Mouse (Mus musculus) intestine, embryonic 16.5 days (tissue): ENCODE results near the gene Dok3. TPM values are rescaled to one million over a fixed set of nuclear protein-coding genes. Genes with fewer than 3 reads are reported as not detected.

Source experiments
- ATAC-seq: fragments of 200-750 bp; cut with Nextera tagmentation; 2 replicates; pipeline ENCODE4 v1.8.0; 2017; ENCODE audit warnings: moderate TSS enrichment, moderate library complexity
- H3K27ac ChIP-seq: fragments of 300-500 bp; sonication (generic); 2 replicates; pipeline ENCODE4 v1.5.1; 2014; ENCODE audit warnings: mild to moderate bottlenecking, low read length
- H3K27me3 ChIP-seq: fragments of 300-500 bp; sonication (generic); replicated peaks from 2 replicates; pipeline ENCODE4 v1.6.1; 2014; ENCODE audit warnings: low read length, control low read depth, mixed read lengths; ENCODE audit not compliant: control insufficient read depth, insufficient read depth
- H3K36me3 ChIP-seq: fragments of 300-500 bp; sonication (generic); 2 replicates; pipeline ENCODE4 v1.6.1; 2014; ENCODE audit warnings: low read length, control low read depth; ENCODE audit not compliant: control insufficient read depth, insufficient read depth
- H3K4me1 ChIP-seq: fragments of 300-500 bp; sonication (generic); 2 replicates; pipeline ENCODE4 v1.6.1; 2014; ENCODE audit warnings: low read length, control low read depth, mixed read lengths; ENCODE audit not compliant: control insufficient read depth, insufficient read depth
- H3K4me2 ChIP-seq: fragments of 300-500 bp; sonication (generic); 2 replicates; pipeline ENCODE4 v1.6.1; 2014; ENCODE audit warnings: low read depth, low read length, control low read depth
- H3K4me3 ChIP-seq: fragments of 300-500 bp; sonication (generic); 2 replicates; pipeline ENCODE4 v1.5.1; 2014; ENCODE audit warnings: mild to moderate bottlenecking, low read length
- H3K9ac ChIP-seq: fragments of 300-500 bp; sonication (generic); 2 replicates; pipeline ENCODE4 v1.6.1; 2014; ENCODE audit warnings: low read depth, low read length
- H3K9me3 ChIP-seq: fragments of 300-500 bp; sonication (generic); 2 replicates; pipeline ENCODE4 v1.6.1; 2016; ENCODE audit warnings: low read length, control low read depth; ENCODE audit not compliant: control insufficient read depth
- WGBS: fragments of 180-500 bp; shearing (Covaris S2); extraction: QIAGEN DNeasy Blood & Tissue Kit; methylation state at CpG from one replicate; pipeline ENCODE4 v1.1.7; 2014; 5-methylcytosine and 5-hydroxymethylcytosine counted together
- polyA plus RNA-seq: library from polyadenylated mRNA; unstranded; fragments of >200 nt; fragmentation: Nextera tagmentation; extraction: Ambion mirVana; gene quantifications from 2 replicates; pipeline ENCODE4 v1.2.1, GENCODE M21; 2015

Dok3 gene
- polyA plus RNA-seq, 1 experiment from 2014 or later: 2.7 TPM

DNA sequence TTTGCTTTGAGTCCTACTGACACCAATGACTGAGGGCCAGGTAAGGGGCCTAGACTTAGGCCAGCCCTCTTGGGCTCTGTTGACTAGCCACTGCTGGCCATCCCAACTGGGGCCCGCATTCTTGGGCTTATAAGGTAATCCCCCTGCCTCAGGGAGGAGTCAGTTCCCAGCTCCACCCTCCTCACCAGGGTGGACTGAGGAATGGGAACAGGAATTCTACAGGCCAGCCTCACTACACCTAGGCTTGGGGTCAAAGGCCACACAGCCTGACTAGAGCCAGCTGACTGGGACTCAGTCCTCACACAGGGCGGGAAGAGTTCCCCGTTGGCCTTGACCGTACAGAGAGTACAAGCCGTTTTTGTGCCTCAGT, 17.6 kb downstream of the Dok3 start:
- Histone ChIP-seq H3K4me2 (peak overlapping the region; percentile 87), H3K36me3 (peaks cover 17% of the 10 kb centered on the region), H3K9me3 (no peaks in the 10 kb centered on the region), H3K4me1 (peaks cover 30% of the 10 kb centered on the region), H3K27me3 (no peaks in the 10 kb centered on the region), H3K9ac (peak overlapping the region; percentile 90), H3K4me3 (peak overlapping the region; percentile 93), H3K27ac (peak overlapping the region; percentile 88)
- 18% methylated on average over 5 of the region's 5 CpGs for WGBS
- peak; percentile 17 for ATAC-seq

DNA sequence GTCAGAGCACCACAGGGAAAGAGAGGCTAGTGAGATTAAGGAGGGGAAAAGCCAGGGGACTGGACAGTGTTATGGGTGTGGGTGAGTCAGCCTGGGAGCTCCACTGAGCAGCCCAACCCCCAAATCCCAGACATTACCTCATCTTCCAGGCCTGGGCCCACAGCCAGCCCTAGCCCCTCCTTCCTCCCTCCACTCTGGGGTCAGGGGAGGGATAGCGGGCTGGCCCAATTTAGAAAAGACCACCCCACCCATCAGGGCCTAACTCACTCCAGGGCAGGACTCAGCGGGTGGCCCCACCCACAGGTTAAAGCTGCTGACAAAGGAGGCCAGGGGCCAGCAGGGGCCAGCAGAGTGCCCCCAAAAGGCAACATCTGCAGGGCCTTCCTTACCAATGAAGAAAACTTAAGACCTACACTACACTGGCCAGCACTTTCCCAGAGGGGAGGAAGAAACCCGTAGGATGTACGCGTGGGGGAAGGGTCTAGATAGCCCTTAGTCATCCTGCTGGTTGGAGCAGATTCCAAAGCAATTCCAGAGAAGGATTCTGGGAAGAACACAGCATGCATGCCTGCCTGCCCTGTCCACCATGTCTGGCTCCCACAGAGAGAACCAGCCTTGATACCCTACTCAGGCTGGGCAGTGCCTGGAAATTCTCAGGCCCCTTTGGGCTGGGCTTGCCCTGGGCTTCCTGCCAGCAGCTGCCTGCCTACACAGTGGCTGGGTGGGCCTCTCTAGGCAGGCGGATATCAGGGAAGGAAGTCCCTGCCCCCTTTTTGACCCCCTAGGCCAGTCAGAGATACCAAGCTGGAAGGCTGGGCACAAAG, 18.2 kb downstream of the Dok3 start:
- Histone ChIP-seq H3K27me3 (no peaks in the 10 kb centered on the region), H3K36me3 (peaks cover 21% of the 10 kb centered on the region), H3K4me3 (peak overlapping the region; percentile 93), H3K27ac (peak overlapping the region; percentile 88), H3K9ac (peak overlapping the region; percentile 90), H3K4me1 (peaks cover 30% of the 10 kb centered on the region), H3K9me3 (no peaks in the 10 kb centered on the region), H3K4me2 (peak overlapping the region; percentile 87)
- peak; percentile 70 for ATAC-seq
- WGBS: 15% methylated on average over 6 of the region's 6 CpGs

DNA sequence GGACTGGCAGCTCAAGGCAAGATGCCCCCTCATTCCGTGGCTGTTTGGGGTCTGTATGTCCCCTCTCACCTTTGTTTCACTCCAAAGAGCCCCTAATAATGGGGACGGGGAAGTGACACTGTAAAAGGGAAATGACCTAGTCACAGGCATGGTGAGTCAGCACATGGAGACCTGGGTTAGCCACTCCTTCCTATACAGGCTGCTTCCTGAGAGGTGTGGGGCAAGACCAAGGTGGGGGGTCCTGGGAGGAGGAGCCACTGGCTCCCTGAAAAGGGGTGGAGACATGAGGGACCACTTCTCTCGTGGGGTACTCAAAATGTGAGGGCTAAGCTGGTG, 18.8 kb downstream of the Dok3 start:
- peak overlapping the region; percentile 87 for H3K4me2 ChIP-seq
- peak; percentile 1; the same call in 1 of the 2 replicates for ATAC-seq

DNA sequence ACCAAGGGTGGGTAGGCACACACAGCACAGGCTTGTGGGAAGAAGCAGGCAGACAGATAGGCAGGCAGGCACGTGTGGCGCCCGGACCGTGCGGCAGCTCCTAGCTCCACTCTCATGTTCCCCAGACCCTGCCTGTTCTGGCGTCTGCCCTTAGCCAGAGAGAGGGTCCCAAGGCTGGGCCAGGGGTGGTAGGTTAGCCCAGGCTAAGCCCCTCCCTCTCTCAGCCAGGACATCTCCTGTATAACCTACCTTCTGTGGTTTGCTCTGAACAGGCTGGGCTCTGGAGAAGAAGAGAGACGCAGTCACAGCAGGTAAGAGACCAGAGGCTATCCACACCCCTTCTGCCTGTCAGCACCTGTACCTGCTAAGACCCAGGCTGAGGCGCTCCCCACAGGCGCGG, 20.6 kb downstream of the Dok3 start:
- no peak overlapping the region for H3K9ac ChIP-seq
- peaks cover 32% of the 10 kb centered on the region for H3K36me3 ChIP-seq
- no peaks in the 10 kb centered on the region for H3K9me3 ChIP-seq
- no peak overlapping the region for H3K4me2 ChIP-seq
- peaks cover 30% of the 10 kb centered on the region for H3K4me1 ChIP-seq
- no peaks in the 10 kb centered on the region for H3K27me3 ChIP-seq
- 95% methylated on average over 10 of the region's 10 CpGs for WGBS
- ATAC-seq: no peak
- no peak overlapping the region for H3K4me3 ChIP-seq
- H3K27ac ChIP-seq: no peak overlapping the region

More for the DNA sequence above, 18.8 kb downstream of the Dok3 start:
- Histone ChIP-seq H3K4me3 (no peak overlapping the region), H3K9me3 (no peaks in the 10 kb centered on the region), H3K27ac (peak overlapping the region; percentile 88), H3K9ac (peak overlapping the region; percentile 53; the same call in 1 of the 2 replicates), H3K36me3 (peaks cover 23% of the 10 kb centered on the region), H3K27me3 (no peaks in the 10 kb centered on the region), H3K4me1 (peaks cover 30% of the 10 kb centered on the region)
- 40% methylated on average over 3 of the region's 3 CpGs for WGBS

DNA sequence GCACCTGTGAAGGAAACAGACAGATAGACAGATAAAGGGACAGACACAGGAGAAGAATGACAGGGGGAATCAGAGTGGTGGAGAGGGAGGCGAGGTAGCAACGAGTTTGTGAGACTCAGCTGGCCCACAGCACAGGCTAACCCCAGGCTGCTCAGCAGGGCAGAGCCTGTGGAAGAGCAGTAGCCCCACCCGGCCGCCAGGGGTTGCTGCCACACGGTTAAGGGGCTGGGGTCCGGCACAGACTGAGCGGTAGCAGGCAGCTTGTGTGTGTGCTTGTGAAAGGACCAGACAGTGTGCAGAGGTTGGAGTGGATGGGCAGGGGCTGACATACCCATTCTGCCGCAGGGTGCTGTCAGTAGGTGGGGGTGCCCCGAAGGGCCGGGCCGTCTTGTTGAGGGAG, 21.2 kb downstream of the Dok3 start:
- no peaks in the 10 kb centered on the region for H3K27me3 ChIP-seq
- H3K27ac ChIP-seq: no peak overlapping the region
- H3K4me3 ChIP-seq: no peak overlapping the region
- 74% methylated on average over 11 of the region's 11 CpGs for WGBS
- peaks cover 38% of the 10 kb centered on the region for H3K36me3 ChIP-seq
- no peaks in the 10 kb centered on the region for H3K9me3 ChIP-seq
- peaks cover 30% of the 10 kb centered on the region for H3K4me1 ChIP-seq
- ATAC-seq: no peak
- H3K4me2 ChIP-seq: no peak overlapping the region
- no peak overlapping the region for H3K9ac ChIP-seq

DNA sequence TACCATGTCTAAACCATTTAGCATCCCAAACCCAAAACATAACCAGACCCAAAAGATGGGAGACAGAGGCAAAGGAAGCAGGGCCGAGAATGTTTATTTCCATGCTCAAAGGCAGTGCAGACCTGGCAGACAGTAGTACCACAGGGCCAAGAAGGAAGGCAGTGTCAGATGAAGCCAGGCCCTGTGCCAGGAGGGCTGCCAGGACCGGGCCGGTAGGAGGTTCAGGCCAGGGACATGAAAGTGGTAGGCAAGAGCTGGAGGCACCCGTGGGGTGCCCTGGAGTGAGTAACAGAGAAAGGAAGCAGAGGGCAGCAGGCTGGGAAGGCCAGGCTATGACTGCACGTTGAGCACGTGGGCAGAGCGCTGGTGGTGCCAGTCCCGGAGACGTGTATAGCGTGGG, 22.4 kb downstream of the Dok3 start:
- Histone ChIP-seq H3K4me3 (no peak overlapping the region), H3K9ac (no peak overlapping the region; the same call in 1 of the 2 replicates), H3K9me3 (no peaks in the 10 kb centered on the region), H3K27ac (no peak overlapping the region), H3K4me1 (peaks cover 20% of the 10 kb centered on the region), H3K4me2 (no peak overlapping the region), H3K27me3 (no peaks in the 10 kb centered on the region), H3K36me3 (peaks cover 41% of the 10 kb centered on the region)
- 86% methylated on average over 10 of the region's 10 CpGs for WGBS
- no peak for ATAC-seq

DNA sequence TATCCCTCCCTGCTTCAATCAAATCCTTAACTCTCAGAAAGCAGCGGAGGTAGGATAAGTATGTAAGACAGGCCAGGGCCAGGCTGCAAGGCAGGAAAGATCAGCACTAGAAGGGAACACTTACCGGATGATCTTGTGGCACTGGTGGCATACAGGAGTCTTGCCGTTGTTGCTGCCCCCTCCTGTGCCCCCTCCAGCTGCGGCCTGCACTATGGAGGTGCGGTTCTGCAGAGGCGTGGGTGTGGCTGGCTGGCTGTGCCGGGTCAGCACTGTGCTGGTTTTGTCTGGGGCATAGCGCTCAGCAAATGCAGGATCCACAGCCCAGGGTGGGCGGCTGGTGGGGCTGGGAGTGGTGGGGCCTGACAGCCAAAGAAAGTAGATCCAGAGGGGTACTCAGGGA, 23.3 kb downstream of the Dok3 start:
- Histone ChIP-seq H3K27ac (no peak overlapping the region), H3K36me3 (peaks cover 41% of the 10 kb centered on the region), H3K9me3 (no peaks in the 10 kb centered on the region), H3K27me3 (no peaks in the 10 kb centered on the region), H3K4me3 (no peak overlapping the region), H3K9ac (no peak overlapping the region), H3K4me1 (peaks cover 11% of the 10 kb centered on the region), H3K4me2 (no peak overlapping the region)
- 92% methylated on average over 9 of the region's 9 CpGs for WGBS
- ATAC-seq: no peak

DNA sequence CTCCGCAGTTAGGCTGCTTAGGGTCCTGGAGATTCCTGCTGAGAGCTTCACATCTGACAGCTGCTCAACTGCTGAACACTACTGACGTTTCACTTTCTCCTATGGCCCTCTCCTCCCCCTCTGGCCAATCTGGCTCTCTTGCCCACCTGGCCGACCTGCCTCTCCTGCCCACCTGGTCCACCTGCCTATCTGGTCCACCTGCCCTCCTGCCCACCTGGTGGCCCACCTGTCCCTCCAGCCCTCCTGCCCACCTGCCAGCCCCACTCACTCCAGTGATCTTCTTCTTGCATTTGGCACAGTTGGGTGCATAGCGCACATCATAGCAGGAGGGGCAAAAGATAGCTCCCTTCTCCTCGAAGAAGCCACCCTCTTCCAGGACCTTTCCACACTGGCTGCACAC, 24.7 kb downstream of the Dok3 start:
- Histone ChIP-seq H3K36me3 (peaks cover 41% of the 10 kb centered on the region), H3K9me3 (no peaks in the 10 kb centered on the region)
- 84% methylated on average over 5 of the region's 5 CpGs for WGBS

DNA sequence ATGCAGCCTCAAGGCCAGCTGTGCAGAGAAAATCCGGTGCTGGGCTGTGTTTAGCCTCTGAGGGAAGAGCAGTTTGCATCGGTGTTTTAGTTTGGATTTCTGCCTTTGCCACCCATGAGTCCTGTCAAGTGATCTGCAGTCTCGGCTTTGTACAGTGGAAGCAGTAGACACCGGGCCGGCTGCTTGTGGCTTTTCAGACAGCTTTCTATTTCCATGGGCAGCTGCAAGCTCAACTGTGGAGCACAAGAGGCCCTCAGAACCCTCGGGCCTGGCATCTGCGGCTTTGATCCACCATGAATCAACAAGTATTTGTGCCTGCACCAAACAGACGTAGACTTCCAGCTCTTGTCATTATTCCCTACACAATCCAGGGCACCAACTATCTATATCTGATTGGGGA, 26.7 kb downstream of the Dok3 start:
- no peaks in the 10 kb centered on the region for H3K9me3 ChIP-seq
- no peaks in the 10 kb centered on the region for H3K4me1 ChIP-seq
- no peak overlapping the region for H3K27ac ChIP-seq
- 87% methylated on average over 8 of the region's 8 CpGs for WGBS
- no peak for ATAC-seq
- no peak overlapping the region for H3K9ac ChIP-seq
- H3K27me3 ChIP-seq: no peaks in the 10 kb centered on the region
- H3K4me3 ChIP-seq: no peak overlapping the region
- peaks cover 34% of the 10 kb centered on the region for H3K36me3 ChIP-seq
- no peak overlapping the region for H3K4me2 ChIP-seq

More for the DNA sequence above, 24.7 kb downstream of the Dok3 start:
- Histone ChIP-seq H3K4me1 (0 out of 2 replicates have a peak, but pooled peaks cover 2% of the 10 kb centered on the region), H3K27me3 (no peaks in the 10 kb centered on the region), H3K9ac (no peak overlapping the region), H3K27ac (no peak overlapping the region), H3K4me3 (no peak overlapping the region), H3K4me2 (no peak overlapping the region)
- no peak for ATAC-seq
